Mouse (Mus musculus): Measurements from ENCODE around the gene Fam161a. TPM values are rescaled to one million over a fixed set of nuclear protein-coding genes. Genes with fewer than 3 reads are reported as not detected.
A peak's percentile ranks its signal among the peaks of the same experiment; 100 is the strongest.

Gene Fam161a
- polyA plus RNA-seq, 1 experiment, result 6.9 TPM

DNA sequence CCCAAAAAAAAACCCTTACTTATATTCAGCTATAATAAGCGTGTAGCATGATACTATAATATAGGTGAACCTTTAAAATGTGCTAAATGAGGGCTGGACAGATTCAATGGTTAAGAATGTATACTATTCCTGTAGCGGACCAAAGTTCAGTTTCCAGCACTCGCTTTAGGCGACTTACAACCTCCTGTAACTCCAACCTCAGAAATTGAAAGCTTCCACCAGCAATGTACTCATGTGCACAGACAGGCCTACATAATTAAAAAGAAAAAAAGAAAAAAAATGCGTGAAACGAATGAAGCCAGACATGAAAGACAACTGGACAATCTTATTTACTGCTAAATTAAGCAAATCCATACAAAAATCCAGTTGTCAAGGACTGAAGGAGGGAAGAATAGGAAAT is 24.5 kb upstream of the Fam161a start:
- Histone ChIP-seq H3K4me3 (replicated peaks; ENCODE audit: control insufficient read depth, low read depth, low read length) (no peak overlapping the region), H3K27ac (ENCODE audit: control insufficient read depth, insufficient read depth, low read depth, low read length, poor library complexity) (no peak overlapping the region), H3K4me1 (ENCODE audit: control insufficient read depth, insufficient read depth, low read length) (peaks cover 3% of the 10 kb centered on the region)
- WGBS, result 84% methylated on average over 6 of the region's 6 CpGs
- no peak for TF ChIP-seq POLR2A (IDR thresholded peaks at IDR 0.05; ENCODE audit: borderline replicate concordance, control insufficient read depth, low read depth, low read length)
- no peak for TF ChIP-seq CTCF (IDR thresholded peaks at IDR 0.05; ENCODE audit: control insufficient read depth, insufficient read depth, low read length)

DNA sequence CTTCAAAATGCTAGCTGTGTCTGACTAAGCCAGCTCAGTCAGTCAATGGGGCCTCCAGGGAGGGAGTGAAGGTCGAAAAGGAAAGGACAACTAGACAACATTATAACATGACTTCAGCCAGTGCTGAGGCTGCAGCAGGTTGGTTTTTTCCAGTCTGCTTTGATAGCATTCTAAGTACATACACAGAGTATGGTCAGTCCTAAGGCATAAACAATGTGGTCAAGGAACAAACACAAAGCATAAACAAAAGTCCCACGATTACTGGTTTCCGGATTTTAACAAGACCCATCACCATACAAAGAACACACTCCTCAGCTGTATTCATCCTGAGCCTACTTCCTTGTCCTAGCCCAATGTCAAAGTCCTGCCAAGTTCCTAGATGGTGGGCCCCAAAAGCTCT is 21.8 kb upstream of the Fam161a start:
- H3K4me3 ChIP-seq (replicated peaks; ENCODE audit: control insufficient read depth, low read depth, low read length), result no peak overlapping the region
- no peak overlapping the region for H3K27ac ChIP-seq (ENCODE audit: control insufficient read depth, insufficient read depth, low read depth, low read length, poor library complexity)
- WGBS, result 85% methylated on average over 3 of the region's 3 CpGs
- TF ChIP-seq CTCF (IDR thresholded peaks at IDR 0.05; ENCODE audit: control insufficient read depth, insufficient read depth, low read length), result no peak
- TF ChIP-seq POLR2A (IDR thresholded peaks at IDR 0.05; ENCODE audit: borderline replicate concordance, control insufficient read depth, low read depth, low read length), result no peak
- peaks cover 1% of the 10 kb centered on the region for H3K4me1 ChIP-seq (ENCODE audit: control insufficient read depth, insufficient read depth, low read length)

DNA sequence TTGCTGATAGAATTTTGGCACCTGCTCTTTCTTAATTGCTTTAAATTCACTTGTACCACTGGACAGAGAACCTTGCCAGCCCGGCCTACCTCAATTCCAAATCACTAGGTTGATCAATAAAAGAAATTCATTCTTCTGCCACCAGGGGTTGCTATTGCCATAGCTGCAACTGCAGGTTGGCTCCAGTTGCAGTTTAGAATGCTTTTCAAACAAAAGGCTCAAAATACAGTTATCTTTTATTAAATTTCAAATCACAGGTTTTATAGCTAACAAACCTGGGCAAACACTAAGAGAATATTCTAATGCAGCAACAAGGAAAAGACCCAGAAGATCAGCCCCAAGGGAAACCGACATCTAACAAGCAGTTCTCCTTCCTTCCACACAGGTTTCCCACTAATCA is 20.0 kb upstream of the Fam161a start:
- no peak overlapping the region for H3K27ac ChIP-seq (ENCODE audit: control insufficient read depth, insufficient read depth, low read depth, low read length, poor library complexity)
- 38% methylated on average over 2 of the region's 2 CpGs for WGBS

DNA sequence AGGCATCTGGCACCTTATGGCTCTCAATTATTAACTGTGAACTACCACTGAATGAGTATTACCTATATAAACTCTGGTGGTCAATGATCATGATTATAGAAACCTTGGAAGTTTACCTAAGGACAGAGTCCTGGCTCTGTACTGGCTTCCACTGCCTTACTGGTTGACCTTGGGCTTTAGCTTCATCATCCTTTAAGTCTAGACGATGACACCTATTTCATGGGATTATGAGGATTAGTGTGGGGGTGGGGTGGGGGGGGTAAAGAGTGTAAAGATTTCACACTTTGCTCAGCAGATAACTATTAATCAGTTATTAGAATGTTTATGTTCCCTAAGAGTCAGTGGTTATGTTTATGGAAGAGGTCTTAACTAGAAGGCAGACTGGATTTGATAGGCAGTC is 17.5 kb upstream of the Fam161a start:
- Histone ChIP-seq H3K27ac (ENCODE audit: control insufficient read depth, insufficient read depth, low read depth, low read length, poor library complexity) (no peak overlapping the region), H3K4me3 (replicated peaks; ENCODE audit: control insufficient read depth, low read depth, low read length) (peak overlapping the region; percentile 66), H3K4me1 (ENCODE audit: control insufficient read depth, insufficient read depth, low read length) (peaks cover 1% of the 10 kb centered on the region; the same call in 1 of the 2 replicates)
- no peak for TF ChIP-seq POLR2A (IDR thresholded peaks at IDR 0.05; ENCODE audit: borderline replicate concordance, control insufficient read depth, low read depth, low read length)
- TF ChIP-seq CTCF (IDR thresholded peaks at IDR 0.05; ENCODE audit: control insufficient read depth, insufficient read depth, low read length), result no peak
- WGBS, result 53% methylated on average over 1 of the region's 1 CpGs

More for the DNA sequence above, 20.0 kb upstream of the Fam161a start:
- no peak overlapping the region for H3K4me3 ChIP-seq (replicated peaks; ENCODE audit: control insufficient read depth, low read depth, low read length)
- peaks cover 1% of the 10 kb centered on the region; the same call in 1 of the 2 replicates for H3K4me1 ChIP-seq (ENCODE audit: control insufficient read depth, insufficient read depth, low read length)
- TF ChIP-seq POLR2A (IDR thresholded peaks at IDR 0.05; ENCODE audit: borderline replicate concordance, control insufficient read depth, low read depth, low read length) (no peak), CTCF (IDR thresholded peaks at IDR 0.05; ENCODE audit: control insufficient read depth, insufficient read depth, low read length) (peak; percentile 64)

DNA sequence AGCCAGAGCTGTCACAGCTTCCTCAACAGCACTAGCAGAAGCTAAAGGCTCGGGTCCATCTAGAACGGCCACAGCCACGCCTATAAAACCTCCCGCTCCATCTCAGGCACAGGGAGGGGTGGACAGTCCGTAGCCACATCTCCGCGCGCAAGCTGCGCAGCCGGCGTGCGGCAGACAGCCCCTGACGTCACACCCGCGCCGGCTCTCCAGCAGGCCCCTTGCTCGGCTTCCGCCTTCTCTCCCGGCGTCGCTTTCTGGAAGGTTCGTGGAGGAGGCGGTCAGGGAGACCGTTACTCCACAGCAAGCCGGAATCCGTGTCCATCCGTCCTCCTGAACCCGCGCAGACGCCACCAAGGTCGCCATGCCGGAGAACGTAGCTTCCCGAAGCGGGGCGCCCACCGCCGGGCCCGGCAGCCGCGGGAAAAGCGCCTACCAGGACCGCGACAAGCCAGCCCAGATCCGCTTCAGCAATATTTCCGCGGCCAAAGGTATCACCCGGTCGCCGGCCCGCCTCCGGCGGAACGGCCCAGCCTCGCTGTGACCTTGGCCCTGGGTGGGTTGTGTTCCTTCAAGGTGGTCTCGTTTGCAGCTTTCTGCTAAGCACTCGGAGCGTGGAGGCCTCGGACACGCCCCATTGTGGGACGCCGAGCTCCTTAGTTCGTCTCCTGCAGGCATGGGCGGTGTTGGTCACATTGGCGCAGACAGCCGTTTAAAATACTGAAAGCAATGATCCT is 16.8 kb upstream of the Fam161a start, which contains the start of gene Cct4:
Cct4 (plus strand) TSS at position 127 of the 734 bp plus-strand sequence.
- under 1% methylated on average over 66 of the region's 66 CpGs for WGBS
- H3K27ac ChIP-seq (ENCODE audit: control insufficient read depth, insufficient read depth, low read depth, low read length, poor library complexity), result peak within 1 kb of the TSS; percentile 66
- peaks cover 1% of the 10 kb centered on the region; the same call in 1 of the 2 replicates for H3K4me1 ChIP-seq (ENCODE audit: control insufficient read depth, insufficient read depth, low read length)
- H3K4me3 ChIP-seq (replicated peaks; ENCODE audit: control insufficient read depth, low read depth, low read length), result peak within 1 kb of the TSS; percentile 70
- TF ChIP-seq CTCF (IDR thresholded peaks at IDR 0.05; ENCODE audit: control insufficient read depth, insufficient read depth, low read length) (no peak; the same call in 1 of the 2 replicates), POLR2A (IDR thresholded peaks at IDR 0.05; ENCODE audit: borderline replicate concordance, control insufficient read depth, low read depth, low read length) (peak; percentile 80; the same call in 1 of the 2 replicates)

DNA sequence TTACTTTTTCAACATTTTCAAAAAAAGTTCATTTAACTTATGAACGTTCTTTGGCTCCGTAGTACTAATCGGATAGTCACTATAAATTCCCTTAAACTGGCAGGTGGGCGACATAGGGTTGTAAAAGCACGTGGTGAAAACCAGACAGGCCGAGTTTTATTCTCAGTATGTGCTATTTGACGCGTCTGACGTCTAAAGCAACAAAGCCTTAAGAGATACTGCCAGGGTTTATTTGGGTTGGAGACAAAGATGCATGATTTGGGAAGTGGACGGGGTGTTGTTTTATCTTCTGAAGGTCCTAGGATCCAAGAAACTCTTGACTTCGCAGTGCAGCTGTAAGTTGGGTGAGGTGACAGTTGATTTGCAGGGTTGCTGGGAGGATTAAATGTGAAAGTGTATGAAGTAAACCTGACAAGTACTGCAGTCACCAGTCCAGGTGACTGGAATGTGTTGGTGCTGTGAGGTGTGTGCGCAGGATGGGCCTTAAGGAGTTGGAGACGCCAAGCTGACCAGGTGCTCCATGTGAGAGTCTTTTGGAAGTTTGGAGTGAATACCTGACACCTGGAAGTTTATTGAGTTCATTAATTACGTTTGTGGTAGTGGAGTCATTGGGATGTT is 16.0 kb upstream of the Fam161a start:
- 9% methylated on average over 14 of the region's 14 CpGs for WGBS
- TF ChIP-seq POLR2A (IDR thresholded peaks at IDR 0.05; ENCODE audit: borderline replicate concordance, control insufficient read depth, low read depth, low read length) (no peak), CTCF (IDR thresholded peaks at IDR 0.05; ENCODE audit: control insufficient read depth, insufficient read depth, low read length) (no peak)
- H3K4me3 ChIP-seq (replicated peaks; ENCODE audit: control insufficient read depth, low read depth, low read length), result peak overlapping the region; percentile 70
- peaks cover 1% of the 10 kb centered on the region; the same call in 1 of the 2 replicates for H3K4me1 ChIP-seq (ENCODE audit: control insufficient read depth, insufficient read depth, low read length)
- no peak overlapping the region for H3K27ac ChIP-seq (ENCODE audit: control insufficient read depth, insufficient read depth, low read depth, low read length, poor library complexity)

DNA sequence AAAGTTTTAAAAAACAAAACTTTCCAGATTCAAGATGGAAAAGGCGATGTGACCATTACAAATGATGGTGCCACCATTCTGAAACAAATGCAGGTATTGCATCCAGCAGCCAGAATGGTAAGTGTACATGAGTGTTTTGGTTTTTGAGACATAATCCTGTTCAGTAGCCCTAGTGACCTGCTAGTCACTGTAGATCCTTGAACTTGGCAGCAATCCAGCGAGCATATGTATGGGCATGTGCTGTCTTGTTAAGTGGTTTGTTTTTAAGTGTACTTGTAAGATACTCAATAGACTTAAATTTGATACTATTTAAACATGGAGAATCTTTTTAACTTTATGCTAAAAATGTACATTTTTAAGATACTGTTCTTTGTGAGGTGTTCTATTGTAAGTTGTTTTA is 13.1 kb upstream of the Fam161a start:
- WGBS, result 85% methylated on average over 2 of the region's 2 CpGs
- TF ChIP-seq POLR2A (IDR thresholded peaks at IDR 0.05; ENCODE audit: borderline replicate concordance, control insufficient read depth, low read depth, low read length) (no peak), CTCF (IDR thresholded peaks at IDR 0.05; ENCODE audit: control insufficient read depth, insufficient read depth, low read length) (no peak)

DNA sequence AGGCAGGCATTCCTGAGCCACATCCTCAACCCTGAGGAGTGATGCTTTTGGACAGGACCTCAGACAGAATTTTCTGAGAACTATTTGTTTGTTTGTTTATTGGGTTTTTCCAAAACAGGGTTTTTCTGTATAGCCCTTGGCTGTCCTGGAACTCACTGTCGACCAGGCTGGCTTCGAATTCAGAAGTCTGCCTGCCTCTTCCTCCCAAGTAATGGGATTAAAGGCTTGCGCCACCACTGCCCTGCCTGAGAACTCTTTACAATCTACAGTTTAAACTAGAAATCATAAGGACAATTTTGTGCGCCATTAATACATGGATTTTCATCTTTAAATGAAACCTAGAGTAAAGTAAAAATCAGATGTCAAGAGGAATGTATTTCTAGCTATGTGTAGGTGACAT is 11.9 kb upstream of the Fam161a start:
- 91% methylated on average over 4 of the region's 4 CpGs for WGBS
- Histone ChIP-seq H3K4me1 (ENCODE audit: control insufficient read depth, insufficient read depth, low read length) (peaks cover 1% of the 10 kb centered on the region; the same call in 1 of the 2 replicates), H3K27ac (ENCODE audit: control insufficient read depth, insufficient read depth, low read depth, low read length, poor library complexity) (no peak overlapping the region), H3K4me3 (replicated peaks; ENCODE audit: control insufficient read depth, low read depth, low read length) (no peak overlapping the region)
- TF ChIP-seq POLR2A (IDR thresholded peaks at IDR 0.05; ENCODE audit: borderline replicate concordance, control insufficient read depth, low read depth, low read length) (no peak), CTCF (IDR thresholded peaks at IDR 0.05; ENCODE audit: control insufficient read depth, insufficient read depth, low read length) (no peak)

More for the DNA sequence above, 13.1 kb upstream of the Fam161a start:
- no peak overlapping the region for H3K4me3 ChIP-seq (replicated peaks; ENCODE audit: control insufficient read depth, low read depth, low read length)
- peaks cover 1% of the 10 kb centered on the region; the same call in 1 of the 2 replicates for H3K4me1 ChIP-seq (ENCODE audit: control insufficient read depth, insufficient read depth, low read length)
- no peak overlapping the region for H3K27ac ChIP-seq (ENCODE audit: control insufficient read depth, insufficient read depth, low read depth, low read length, poor library complexity)

All from bone marrow, adult 2 months (tissue).